ENCODE assay signal across 7 mouse cellular contexts in the genomic region with DNA sequence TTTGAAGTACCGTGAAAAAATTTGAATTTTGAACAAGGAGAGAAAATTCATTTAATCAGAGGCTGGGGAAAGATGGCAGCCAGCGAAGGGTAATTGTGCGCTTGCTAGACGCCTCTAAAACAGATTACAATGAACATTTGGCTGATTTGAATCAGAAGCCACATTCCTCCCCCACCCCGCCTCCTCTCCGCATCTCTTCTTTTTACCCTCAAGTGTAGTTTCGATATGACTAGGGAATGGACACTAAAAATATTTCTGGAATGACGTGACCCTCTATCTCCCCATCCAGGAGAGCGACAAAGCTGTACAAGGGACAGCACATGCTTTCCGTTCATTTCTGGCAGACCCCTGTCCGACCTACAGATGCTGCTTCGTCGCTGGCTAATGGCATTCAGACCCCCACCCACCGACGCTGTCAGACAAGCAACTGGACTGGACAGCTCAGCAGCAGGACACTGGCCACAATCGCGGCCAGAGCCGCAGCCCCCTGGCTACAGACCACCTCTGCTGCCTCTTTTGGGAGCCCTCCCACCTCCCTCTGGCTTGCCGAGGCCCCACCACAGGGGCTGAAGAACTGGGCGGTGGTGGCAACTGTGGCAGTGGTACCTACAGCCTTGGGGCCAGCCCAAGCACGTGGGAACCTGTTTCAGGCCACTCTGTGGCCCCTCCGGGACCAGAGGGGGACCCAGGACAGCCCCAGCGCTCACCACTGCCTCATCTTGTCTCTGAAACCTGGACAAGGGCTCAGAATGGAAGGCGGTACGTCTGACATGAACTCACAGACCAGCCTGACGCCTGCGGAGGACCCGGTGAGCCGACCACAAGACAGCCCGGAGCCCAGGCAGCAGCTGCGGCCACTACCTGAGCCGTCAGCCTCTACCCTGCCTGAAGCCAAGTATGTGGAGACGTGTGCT. TPM values are rescaled to one million over a fixed set of nuclear protein-coding genes. Genes with fewer than 3 reads are reported as not detected.
DNase-seq lines count a peak whose midpoint lies in the region; ATAC-seq lines count a peak whose summit lies in the region.

TSS of gene 1110002E22Rik (plus strand) at position 321 of the 914 bp plus-strand sequence.

- DNase-seq in neural tube, embryonic 11.5 days (ENCODE audit: low spot score) = no peak
- DNase-seq in neural tube, embryonic 10.5 days (ENCODE audit: extremely low spot score, low spot score) = no peak
- no peak for DNase-seq in gastrocnemius, adult 18-20 months (ENCODE audit: low spot score)
- DNase-seq in ovary, postnatal 10 days (ENCODE audit: low spot score) = no peak
- DNase-seq in kidney, adult 18-20 months = no peak

- no peaks in the 10 kb centered on the region for H3K36me3 ChIP-seq in neural tube, embryonic 11.5 days (ENCODE audit: control insufficient read depth, insufficient read depth, low read length)
- H3K36me3 ChIP-seq in hindbrain, embryonic 12.5 days = no peaks in the 10 kb centered on the region
- no peaks in the 10 kb centered on the region for H3K36me3 ChIP-seq in stomach, embryonic 16.5 days (ENCODE audit: control insufficient read depth, insufficient read depth, low read length)

- H3K4me2 ChIP-seq in neural tube, embryonic 11.5 days (ENCODE audit: low read depth) = no peak within 1 kb of the TSS
- 0 out of 2 replicates have a peak within 1 kb of the TSS, but pooled peaks have one; percentile 3 for H3K4me2 ChIP-seq in hindbrain, embryonic 12.5 days (replicated peaks)
- H3K4me2 ChIP-seq in stomach, embryonic 16.5 days (ENCODE audit: low read depth, low read length) = peak within 1 kb of the TSS; percentile 19; the same call in 1 of the 2 replicates

- H3K4me1 ChIP-seq in neural tube, embryonic 11.5 days (ENCODE audit: control insufficient read depth, insufficient read depth, low read length) = no peaks in the 10 kb centered on the region
- peaks cover 32% of the 10 kb centered on the region for H3K4me1 ChIP-seq in hindbrain, embryonic 12.5 days
- peaks cover 14% of the 10 kb centered on the region; the same call in 1 of the 2 replicates for H3K4me1 ChIP-seq in stomach, embryonic 16.5 days (ENCODE audit: control insufficient read depth, insufficient read depth, low read length)

- no peaks in the 10 kb centered on the region for H3K9me3 ChIP-seq in neural tube, embryonic 11.5 days (ENCODE audit: control insufficient read depth, low read length)
- no peaks in the 10 kb centered on the region for H3K9me3 ChIP-seq in hindbrain, embryonic 12.5 days (replicated peaks)
- no peaks in the 10 kb centered on the region for H3K9me3 ChIP-seq in stomach, embryonic 16.5 days (replicated peaks; ENCODE audit: control insufficient read depth, low read length)

- H3K4me3 ChIP-seq in neural tube, embryonic 11.5 days (ENCODE audit: low read depth, low read length) = no peak within 1 kb of the TSS
- no peak within 1 kb of the TSS for H3K4me3 ChIP-seq in hindbrain, embryonic 12.5 days
- no peak within 1 kb of the TSS for H3K4me3 ChIP-seq in stomach, embryonic 16.5 days (replicated peaks; ENCODE audit: low read length)

- 78% methylated on average over 33 of the region's 33 CpGs for WGBS in neural tube, embryonic 11.5 days
- 68% methylated on average over 33 of the region's 33 CpGs for WGBS in hindbrain, embryonic 12.5 days
- 70% methylated on average over 33 of the region's 33 CpGs for WGBS in stomach, embryonic 16.5 days

- ATAC-seq in neural tube, embryonic 11.5 days (ENCODE audit: insufficient read depth, low FRiP score, low TSS enrichment) = 0 out of 2 replicates have a peak, but pooled peaks have one; percentile 7
- ATAC-seq in hindbrain, embryonic 12.5 days (ENCODE audit: low FRiP score) = peak; percentile 27; the same call in 1 of the 2 replicates
- peak; percentile 8; the same call in 1 of the 2 replicates for ATAC-seq in stomach, embryonic 16.5 days (ENCODE audit: insufficient read depth, low FRiP score)

- H3K27ac ChIP-seq in neural tube, embryonic 11.5 days (ENCODE audit: low read depth, low read length) = no peak within 1 kb of the TSS
- H3K27ac ChIP-seq in hindbrain, embryonic 12.5 days = peak within 1 kb of the TSS; percentile 55
- peak within 1 kb of the TSS; percentile 49 for H3K27ac ChIP-seq in stomach, embryonic 16.5 days (ENCODE audit: low read length)

- no peaks in the 10 kb centered on the region for H3K27me3 ChIP-seq in neural tube, embryonic 11.5 days (ENCODE audit: control insufficient read depth, insufficient read depth, low read length)
- peaks cover 6% of the 10 kb centered on the region for H3K27me3 ChIP-seq in hindbrain, embryonic 12.5 days
- no peaks in the 10 kb centered on the region; the same call in 1 of the 2 replicates for H3K27me3 ChIP-seq in stomach, embryonic 16.5 days (ENCODE audit: control insufficient read depth, insufficient read depth, low read length)

- no peak within 1 kb of the TSS for H3K9ac ChIP-seq in neural tube, embryonic 11.5 days (ENCODE audit: low read length)
- no peak within 1 kb of the TSS for H3K9ac ChIP-seq in hindbrain, embryonic 12.5 days
- H3K9ac ChIP-seq in stomach, embryonic 16.5 days (ENCODE audit: low read length) = 0 out of 2 replicates have a peak within 1 kb of the TSS, but pooled peaks have one; percentile 21

RNA-seq across cellular contexts. Expression of gene 1110002E22Rik, which starts in this region (rescaled TPM):
- polyA plus RNA-seq in neural tube, embryonic 11.5 days (2014; fragmentation: Nextera tagmentation; extraction: Ambion mirVana) = 0.21 and 0.42 TPM in 2 replicates
- 100 to 1,000 TPM in 1 of 2 experiments, 10 to 100 TPM in 1; 98.9 to 131 TPM for total RNA-seq in gastrocnemius, adult 18-20 months (2021)
- polyA plus RNA-seq in hindbrain, embryonic 12.5 days (2016; fragmentation: Nextera tagmentation; extraction: Ambion mirVana) = 0.42 and 0.45 TPM in 2 replicates
- polyA plus RNA-seq in stomach, embryonic 16.5 days (2015; fragmentation: Nextera tagmentation; extraction: Ambion mirVana) = 0.09 and 1.4 TPM in 2 replicates

Comparison
In these comparisons a context has a peak if more than half of its experiments do, and no peak if none do; other contexts are left out.
1. Peak in ATAC-seq in neural tube, embryonic 11.5 days; RNA of the gene not detected or under 1 TPM.
2. Peak in ATAC-seq, H3K27ac ChIP-seq and H3K4me2 ChIP-seq in hindbrain, embryonic 12.5 days; RNA of the gene not detected or under 1 TPM.